Mouse (Mus musculus) limb, embryonic 13.5 days (tissue): ENCODE measurements at regions not wholly inside any gene's neighbourhood (a gene's known extent, or its start where the extent isn't known, plus 50 kb on each side); places are given as distances from the start of the nearest gene placed in this dataset.

Experiments
- ATAC-seq: fragments of 200-750 bp; cut with Nextera tagmentation; 2 replicates; pipeline ENCODE4 v1.8.0; 2017; ENCODE audit warnings: low read depth, moderate number of reproducible peaks, moderate TSS enrichment; ENCODE audit not compliant: low FRiP score
- H3K27ac ChIP-seq: fragments of 300-500 bp; sonication (generic); 2 replicates; pipeline ENCODE4 v1.5.1; 2015; ENCODE audit warnings: inconsistent platforms, mild to moderate bottlenecking, moderate library complexity
- H3K27me3 ChIP-seq: fragments of 300-500 bp; sonication (generic); 2 replicates; pipeline ENCODE4 v1.6.1; 2015; ENCODE audit warnings: mild to moderate bottlenecking, inconsistent platforms
- H3K36me3 ChIP-seq: fragments of 300-500 bp; sonication (generic); 2 replicates; pipeline ENCODE4 v1.6.1; 2015; ENCODE audit warnings: inconsistent platforms, mild to moderate bottlenecking, moderate library complexity
- H3K4me1 ChIP-seq: fragments of 300-500 bp; sonication (generic); 2 replicates; pipeline ENCODE4 v1.6.1; 2015; ENCODE audit warnings: inconsistent platforms
- H3K4me2 ChIP-seq: fragments of 300-500 bp; sonication (generic); replicated peaks from 2 replicates; pipeline ENCODE4 v1.6.1; 2015; ENCODE audit warnings: inconsistent platforms, mild to moderate bottlenecking, moderate library complexity
- H3K4me3 ChIP-seq: fragments of 300-500 bp; sonication (generic); 2 replicates; pipeline ENCODE4 v1.5.1; 2015; ENCODE audit warnings: moderate library complexity, mild to moderate bottlenecking, inconsistent platforms
- H3K9ac ChIP-seq: fragments of 300-500 bp; sonication (generic); 2 replicates; pipeline ENCODE4 v1.6.1; 2015; ENCODE audit warnings: mild to moderate bottlenecking, inconsistent platforms
- H3K9me3 ChIP-seq: fragments of 300-500 bp; sonication (generic); 2 replicates; pipeline ENCODE4 v1.6.1; 2016; ENCODE audit warnings: inconsistent platforms
- WGBS: fragments of 180-500 bp; shearing (Covaris S2); methylation state at CpG from one replicate; pipeline ENCODE4 v1.1.7; 2015; 5-methylcytosine and 5-hydroxymethylcytosine counted together

- no peaks in the 10 kb centered on the region for H3K9me3 ChIP-seq
- no peak for ATAC-seq
- H3K27ac ChIP-seq, result no peak overlapping the region
- no peak overlapping the region for H3K4me3 ChIP-seq
- H3K27me3 ChIP-seq, result no peaks in the 10 kb centered on the region
- no peak overlapping the region for H3K4me2 ChIP-seq
- no peaks in the 10 kb centered on the region for H3K36me3 ChIP-seq
- no peak overlapping the region for H3K9ac ChIP-seq
- no peaks in the 10 kb centered on the region for H3K4me1 ChIP-seq
Observed at GRCm38 (mm10) chr4:40400089-40400488, 71.9 kb upstream of the Tmem215 start.

- Histone ChIP-seq H3K9ac (no peak overlapping the region), H3K4me1 (no peaks in the 10 kb centered on the region), H3K27me3 (peaks cover 5% of the 10 kb centered on the region; the same call in 1 of the 2 replicates), H3K4me2 (no peak overlapping the region), H3K4me3 (no peak overlapping the region), H3K9me3 (no peaks in the 10 kb centered on the region), H3K27ac (no peak overlapping the region), H3K36me3 (no peaks in the 10 kb centered on the region)
- no peak for ATAC-seq
- 83% methylated on average over 1 of the region's 1 CpGs for WGBS
Observed at GRCm38 (mm10) chr4:40390183-40390582, 81.8 kb upstream of the Tmem215 start.

- 83% methylated on average over 9 of the region's 9 CpGs for WGBS
- Histone ChIP-seq H3K27me3 (peaks cover 5% of the 10 kb centered on the region; the same call in 1 of the 2 replicates), H3K9me3 (no peaks in the 10 kb centered on the region)
Observed at GRCm38 (mm10) chr4:40385284-40385683, 86.7 kb upstream of the Tmem215 start.

GRCm38 (mm10) chr4:40384704-40385103, 87.3 kb upstream of the Tmem215 start:
- ATAC-seq, result no peak
- WGBS, result 86% methylated on average over 3 of the region's 3 CpGs
- no peak overlapping the region for H3K4me2 ChIP-seq

More at GRCm38 (mm10) chr4:40385284-40385683, 86.7 kb upstream of the Tmem215 start:
- Histone ChIP-seq H3K4me3 (no peak overlapping the region), H3K4me1 (no peaks in the 10 kb centered on the region), H3K4me2 (no peak overlapping the region), H3K27ac (no peak overlapping the region), H3K9ac (no peak overlapping the region), H3K36me3 (no peaks in the 10 kb centered on the region)
- ATAC-seq, result no peak

GRCm38 (mm10) chr4:40380309-40380708, 91.7 kb upstream of the Tmem215 start:
- no peak for ATAC-seq
- no peaks in the 10 kb centered on the region for H3K27me3 ChIP-seq
- H3K4me2 ChIP-seq, result no peak overlapping the region
- no peak overlapping the region for H3K4me3 ChIP-seq
- 69% methylated on average over 8 of the region's 8 CpGs for WGBS
- H3K36me3 ChIP-seq, result no peaks in the 10 kb centered on the region
- no peaks in the 10 kb centered on the region for H3K9me3 ChIP-seq
- no peaks in the 10 kb centered on the region for H3K4me1 ChIP-seq
- H3K9ac ChIP-seq, result no peak overlapping the region
- H3K27ac ChIP-seq, result no peak overlapping the region

More at GRCm38 (mm10) chr4:40384704-40385103, 87.3 kb upstream of the Tmem215 start:
- Histone ChIP-seq H3K27ac (no peak overlapping the region), H3K36me3 (no peaks in the 10 kb centered on the region), H3K4me3 (no peak overlapping the region), H3K9ac (no peak overlapping the region), H3K27me3 (peaks cover 5% of the 10 kb centered on the region; the same call in 1 of the 2 replicates), H3K9me3 (no peaks in the 10 kb centered on the region), H3K4me1 (no peaks in the 10 kb centered on the region)

- H3K4me3 ChIP-seq, result no peak overlapping the region
- H3K27me3 ChIP-seq, result no peaks in the 10 kb centered on the region
- H3K27ac ChIP-seq, result no peak overlapping the region
- no peaks in the 10 kb centered on the region for H3K9me3 ChIP-seq
- no peak overlapping the region for H3K4me2 ChIP-seq
- no peaks in the 10 kb centered on the region for H3K36me3 ChIP-seq
- 65% methylated on average over 9 of the region's 9 CpGs for whole genome bisulfite sequencing
- no peak for ATAC-seq
- H3K4me1 ChIP-seq, result no peaks in the 10 kb centered on the region
- H3K9ac ChIP-seq, result no peak overlapping the region
Observed at GRCm38 (mm10) chr4:40375439-40376154, 96.4 kb upstream of the Ndufb6 start.

- Histone ChIP-seq H3K27me3 (no peaks in the 10 kb centered on the region), H3K9ac (no peak overlapping the region), H3K4me3 (no peak overlapping the region), H3K36me3 (no peaks in the 10 kb centered on the region), H3K9me3 (no peaks in the 10 kb centered on the region), H3K27ac (no peak overlapping the region), H3K4me2 (no peak overlapping the region), H3K4me1 (no peaks in the 10 kb centered on the region)
- no peak for ATAC-seq
- whole genome bisulfite sequencing, result 89% methylated on average over 2 of the region's 2 CpGs
Observed at GRCm38 (mm10) chr4:40374213-40374612, 95.0 kb upstream of the Ndufb6 start.

- H3K36me3 ChIP-seq, result no peaks in the 10 kb centered on the region
- WGBS, result 76% methylated on average over 3 of the region's 3 CpGs
- no peaks in the 10 kb centered on the region for H3K9me3 ChIP-seq
- no peak for ATAC-seq
- no peak overlapping the region for H3K9ac ChIP-seq
- no peaks in the 10 kb centered on the region for H3K27me3 ChIP-seq
- H3K27ac ChIP-seq, result no peak overlapping the region
- no peak overlapping the region for H3K4me3 ChIP-seq
- H3K4me1 ChIP-seq, result no peaks in the 10 kb centered on the region
- no peak overlapping the region for H3K4me2 ChIP-seq
Observed at GRCm38 (mm10) chr4:40364329-40364728, 85.1 kb upstream of the Ndufb6 start.

- 72% methylated on average over 3 of the region's 3 CpGs for WGBS
- Histone ChIP-seq H3K4me3 (no peak overlapping the region), H3K9me3 (no peaks in the 10 kb centered on the region), H3K4me2 (no peak overlapping the region), H3K27ac (no peak overlapping the region), H3K36me3 (no peaks in the 10 kb centered on the region), H3K4me1 (no peaks in the 10 kb centered on the region), H3K9ac (no peak overlapping the region), H3K27me3 (no peaks in the 10 kb centered on the region)
- ATAC-seq, result no peak
Observed at GRCm38 (mm10) chr4:40359307-40359706, 80.1 kb upstream of the Ndufb6 start.

GRCm38 (mm10) chr4:40357088-40357853, 78.0 kb upstream of the Ndufb6 start:
- no peak overlapping the region for H3K9ac ChIP-seq
- H3K4me2 ChIP-seq, result no peak overlapping the region
- H3K27me3 ChIP-seq, result no peaks in the 10 kb centered on the region
- H3K27ac ChIP-seq, result no peak overlapping the region
- 63% methylated on average over 7 of the region's 7 CpGs for WGBS
- ATAC-seq, result no peak
- no peak overlapping the region for H3K4me3 ChIP-seq
- no peaks in the 10 kb centered on the region for H3K36me3 ChIP-seq
- no peaks in the 10 kb centered on the region for H3K4me1 ChIP-seq
- H3K9me3 ChIP-seq, result no peaks in the 10 kb centered on the region

GRCm38 (mm10) chr4:40355791-40356450, 76.7 kb upstream of the Ndufb6 start:
- H3K4me3 ChIP-seq, result no peak overlapping the region
- WGBS, result 75% methylated on average over 3 of the region's 3 CpGs
- H3K4me1 ChIP-seq, result peaks cover 12% of the 10 kb centered on the region
- ATAC-seq, result no peak
- H3K27ac ChIP-seq, result no peak overlapping the region
- no peaks in the 10 kb centered on the region for H3K27me3 ChIP-seq
- no peaks in the 10 kb centered on the region for H3K36me3 ChIP-seq
- no peak overlapping the region for H3K9ac ChIP-seq
- H3K9me3 ChIP-seq, result no peaks in the 10 kb centered on the region
- H3K4me2 ChIP-seq, result no peak overlapping the region

- no peak overlapping the region for H3K4me3 ChIP-seq
- H3K9me3 ChIP-seq, result no peaks in the 10 kb centered on the region
- H3K4me2 ChIP-seq, result no peak overlapping the region
- no peaks in the 10 kb centered on the region for H3K27me3 ChIP-seq
- peaks cover 12% of the 10 kb centered on the region for H3K4me1 ChIP-seq
- no peak for ATAC-seq
- no peak overlapping the region for H3K27ac ChIP-seq
- H3K9ac ChIP-seq, result no peak overlapping the region
- WGBS, result 76% methylated on average over 3 of the region's 3 CpGs
- H3K36me3 ChIP-seq, result no peaks in the 10 kb centered on the region
Observed at GRCm38 (mm10) chr4:40354456-40354855, 75.2 kb upstream of the Ndufb6 start.
